Mouse (Mus musculus) heart, embryonic 11.5 days (tissue): ENCODE data around the gene Sec13. TPM values are rescaled to one million over a fixed set of nuclear protein-coding genes. Genes with fewer than 3 reads are reported as not detected.

ENCODE experiments used
- ATAC-seq: fragments of 200-750 bp; cut with Nextera tagmentation; replicated peaks from 2 replicates; pipeline ENCODE4 v1.8.0; 2017; ENCODE audit warnings: moderate library complexity; ENCODE audit not compliant: insufficient number of reproducible peaks, low FRiP score, low TSS enrichment
- H3K27ac ChIP-seq: fragments of 300-500 bp; sonication (generic); 2 replicates; pipeline ENCODE4 v1.5.1; 2014; ENCODE audit warnings: mild to moderate bottlenecking, low read depth, low read length
- H3K27me3 ChIP-seq: fragments of 300-500 bp; sonication (generic); 2 replicates; pipeline ENCODE4 v1.6.1; 2014; ENCODE audit warnings: mild to moderate bottlenecking, low read length, mixed read lengths; ENCODE audit not compliant: control insufficient read depth, insufficient read depth
- H3K36me3 ChIP-seq: fragments of 300-500 bp; sonication (generic); 2 replicates; pipeline ENCODE4 v1.6.1; 2014; ENCODE audit warnings: mild to moderate bottlenecking, low read length, moderate library complexity, mixed read lengths; ENCODE audit not compliant: control insufficient read depth, insufficient read depth
- H3K4me1 ChIP-seq: fragments of 300-500 bp; sonication (generic); 2 replicates; pipeline ENCODE4 v1.6.1; 2014; ENCODE audit warnings: low read length; ENCODE audit not compliant: control insufficient read depth, insufficient read depth
- H3K4me2 ChIP-seq: fragments of 300-500 bp; sonication (generic); 2 replicates; pipeline ENCODE4 v1.6.1; 2014; ENCODE audit warnings: mild to moderate bottlenecking, moderate library complexity
- H3K4me3 ChIP-seq: fragments of 300-500 bp; sonication (generic); 2 replicates; pipeline ENCODE4 v1.5.1; 2014; ENCODE audit warnings: low read depth, low read length
- H3K9ac ChIP-seq: fragments of 300-500 bp; sonication (generic); 2 replicates; pipeline ENCODE4 v1.6.1; 2014; ENCODE audit warnings: mild to moderate bottlenecking, low read depth, low read length, moderate library complexity
- H3K9me3 ChIP-seq: fragments of 300-500 bp; sonication (generic); replicated peaks from 2 replicates; pipeline ENCODE4 v1.6.1; 2016; ENCODE audit warnings: low read length; ENCODE audit not compliant: control insufficient read depth
- WGBS: fragments of 180-500 bp; shearing (Covaris S2); extraction: QIAGEN DNeasy Blood & Tissue Kit; methylation state at CpG from one replicate; pipeline ENCODE4 v1.1.7; 2014; ENCODE audit not compliant: insufficient replicate concordance; 5-methylcytosine and 5-hydroxymethylcytosine counted together
- polyA plus RNA-seq: library from polyadenylated mRNA; unstranded; fragments of >200 nt; fragmentation: Nextera tagmentation; extraction: Ambion mirVana; gene quantifications from 2 replicates; pipeline ENCODE4 v1.2.1, GENCODE M21; 2014

Gene Sec13
- 246 and 266 TPM in 2 replicates for polyA plus RNA-seq

DNA sequence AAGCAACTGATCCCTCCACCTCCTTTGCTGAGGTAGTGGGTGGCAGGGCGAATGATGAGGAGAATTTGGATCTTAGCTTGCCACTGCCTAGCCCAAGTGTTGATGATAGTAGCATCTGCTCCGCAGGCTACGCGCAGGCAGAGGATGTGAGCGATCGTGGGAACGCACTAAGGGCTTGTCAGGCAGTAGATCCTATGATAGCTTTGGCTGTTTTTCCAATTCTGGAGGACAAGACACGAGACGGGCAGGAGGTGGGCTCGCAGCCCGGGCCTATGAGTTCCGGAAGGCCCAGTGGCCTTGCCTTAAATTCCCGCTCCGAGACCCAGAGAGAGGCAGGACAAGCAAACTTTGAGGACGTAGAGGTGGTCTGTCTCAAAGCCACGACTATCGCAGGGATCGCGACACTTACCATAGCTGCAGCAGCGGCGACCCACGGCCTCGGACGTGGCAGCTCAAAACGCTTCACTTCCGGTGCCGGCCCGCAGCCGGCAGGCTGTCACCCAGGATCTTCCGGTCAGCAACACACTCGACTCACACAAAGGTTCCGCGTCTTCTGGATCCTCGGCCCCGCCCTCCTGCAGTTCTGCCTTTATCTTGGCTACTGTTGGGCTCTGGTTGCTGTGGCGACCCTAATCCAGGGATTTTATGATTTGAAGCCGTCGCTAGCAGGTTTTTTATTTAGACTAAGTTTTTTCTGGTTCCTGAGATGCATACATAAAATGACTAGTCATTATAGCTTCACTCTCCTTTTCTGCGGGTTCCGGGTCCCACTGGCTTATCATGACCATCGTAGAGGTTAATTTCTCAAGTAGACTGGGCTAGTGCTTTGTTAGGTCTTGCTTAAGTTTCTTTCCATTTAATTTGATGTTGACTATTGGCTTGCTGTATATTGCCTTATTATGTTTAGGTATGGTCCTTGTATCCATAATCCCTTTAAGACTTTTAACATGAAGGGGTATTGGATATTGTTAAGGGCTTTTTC is at the start of gene Sec13:
Gene Sec13 (minus strand): TSS at position 508 of the 982 bp plus-strand sequence.
- H3K9me3 ChIP-seq: no peaks in the 10 kb centered on the region
- peak within 1 kb of the TSS; percentile 91 for H3K4me2 ChIP-seq
- H3K27ac ChIP-seq: no peak within 1 kb of the TSS; the same call in none of the 2 replicates
- peaks cover 7% of the 10 kb centered on the region; the same call in 1 of the 2 replicates for H3K27me3 ChIP-seq
- H3K36me3 ChIP-seq: peaks cover 11% of the 10 kb centered on the region
- peak within 1 kb of the TSS; percentile 89 for H3K9ac ChIP-seq
- 7% methylated on average over 41 of the region's 41 CpGs for WGBS
- peak within 1 kb of the TSS; percentile 94 for H3K4me3 ChIP-seq
- peaks cover 6% of the 10 kb centered on the region for H3K4me1 ChIP-seq
- peak; percentile 67 for ATAC-seq

DNA sequence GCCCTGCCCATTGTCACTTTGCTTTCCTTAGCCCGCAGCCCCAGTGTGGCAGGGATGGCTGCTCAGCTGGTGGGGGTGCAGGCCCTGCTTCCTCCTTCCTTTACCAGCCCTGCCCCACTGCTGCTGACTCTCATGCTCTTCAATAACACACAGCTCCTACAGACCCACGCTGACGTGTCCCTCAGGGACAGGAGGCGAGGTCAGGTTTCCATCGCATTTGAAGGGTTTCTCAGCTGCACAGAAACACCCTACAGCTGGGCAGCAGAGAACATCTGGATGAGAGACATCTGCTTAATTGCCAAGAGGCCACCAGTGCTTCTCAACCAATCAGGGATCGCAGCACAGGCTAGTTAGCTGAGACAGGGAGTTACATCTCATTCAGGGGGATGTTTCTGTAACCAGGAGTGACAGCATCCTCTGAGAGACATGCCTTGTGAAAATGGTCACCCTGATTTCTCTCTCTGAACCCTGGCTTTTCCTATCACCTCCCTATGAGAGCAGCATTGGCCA is 47.0 kb upstream of the Sec13 start:
- Histone ChIP-seq H3K27me3 (no peaks in the 10 kb centered on the region), H3K36me3 (no peaks in the 10 kb centered on the region), H3K4me2 (no peak overlapping the region), H3K4me3 (no peak overlapping the region), H3K4me1 (no peaks in the 10 kb centered on the region), H3K9me3 (no peaks in the 10 kb centered on the region), H3K27ac (no peak overlapping the region), H3K9ac (no peak overlapping the region)
- WGBS: 50% methylated on average over 6 of the region's 6 CpGs
- ATAC-seq: no peak

DNA sequence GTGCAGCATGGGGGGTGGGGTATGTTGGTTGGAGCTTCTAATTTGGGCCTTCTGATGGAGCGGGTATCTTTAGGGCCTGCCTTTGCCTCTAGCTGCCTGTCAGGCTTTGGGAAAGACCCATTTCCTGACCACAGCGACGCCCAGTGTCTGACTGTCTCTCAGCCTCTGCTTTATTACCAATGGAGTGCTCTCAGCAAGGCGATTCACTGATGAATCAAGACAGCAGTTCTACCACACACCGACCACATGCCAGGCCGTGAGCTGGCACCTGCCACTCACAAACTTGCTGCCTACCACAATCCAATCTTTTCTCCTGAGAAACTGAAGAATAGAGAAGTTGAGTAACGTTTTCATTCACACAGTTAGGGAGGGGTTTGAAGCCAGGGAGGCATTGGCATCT is 45.1 kb upstream of the Sec13 start:
- no peak for ATAC-seq
- Histone ChIP-seq H3K4me3 (no peak overlapping the region), H3K36me3 (no peaks in the 10 kb centered on the region), H3K4me2 (no peak overlapping the region), H3K27ac (no peak overlapping the region), H3K4me1 (no peaks in the 10 kb centered on the region), H3K27me3 (no peaks in the 10 kb centered on the region), H3K9me3 (no peaks in the 10 kb centered on the region), H3K9ac (no peak overlapping the region)
- WGBS: 65% methylated on average over 7 of the region's 7 CpGs

DNA sequence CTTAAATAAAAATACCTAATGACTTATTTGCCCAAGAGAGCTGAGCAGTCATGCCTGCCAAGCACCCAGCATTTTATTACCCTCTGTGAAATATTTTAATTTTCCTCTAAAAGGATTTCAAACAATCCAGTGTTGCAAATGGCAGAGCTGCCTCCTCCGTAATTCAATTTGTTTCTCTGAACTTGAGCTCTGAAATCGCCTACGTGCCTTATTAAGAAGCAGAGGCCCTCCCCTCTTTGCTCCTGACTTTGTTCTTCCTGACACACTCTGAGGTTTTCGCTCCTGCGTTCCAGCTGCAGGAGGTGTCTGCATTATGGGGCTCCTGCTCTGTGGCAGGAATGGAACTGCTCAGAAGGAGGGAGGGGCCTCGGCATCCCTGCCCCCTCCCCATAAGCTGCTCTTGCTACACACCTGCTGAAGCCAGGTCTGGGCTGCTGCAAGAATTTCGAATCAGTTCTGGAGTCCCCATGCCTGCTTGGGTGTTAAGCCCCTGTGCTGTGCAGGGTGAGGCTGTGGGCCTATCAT is 37.7 kb upstream of the Sec13 start:
- no peak overlapping the region for H3K4me3 ChIP-seq
- no peaks in the 10 kb centered on the region for H3K36me3 ChIP-seq
- ATAC-seq: no peak
- no peaks in the 10 kb centered on the region for H3K4me1 ChIP-seq
- no peak overlapping the region for H3K4me2 ChIP-seq
- no peaks in the 10 kb centered on the region for H3K9me3 ChIP-seq
- H3K9ac ChIP-seq: no peak overlapping the region
- H3K27ac ChIP-seq: no peak overlapping the region
- H3K27me3 ChIP-seq: peaks cover 4% of the 10 kb centered on the region; the same call in 1 of the 2 replicates
- 70% methylated on average over 7 of the region's 7 CpGs for WGBS

DNA sequence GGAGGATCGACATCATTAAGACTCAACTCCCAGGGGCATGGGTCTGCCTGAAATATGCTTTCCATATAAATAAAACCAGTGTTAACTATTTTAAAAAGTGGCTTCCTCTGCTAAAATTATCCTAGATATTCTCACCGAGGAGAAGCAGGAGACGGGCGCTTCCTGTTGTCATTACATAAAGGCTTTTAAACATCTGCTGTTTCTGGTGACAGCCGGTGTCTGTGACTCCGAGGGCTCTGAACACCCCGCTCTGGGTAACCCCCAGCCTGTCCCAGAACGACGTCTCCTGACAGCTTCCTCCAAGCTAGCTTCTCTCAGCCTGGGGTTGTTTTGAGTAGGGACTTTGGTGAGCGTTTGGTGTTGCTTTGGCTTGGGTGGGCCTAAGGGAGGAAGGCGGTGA is 28.3 kb upstream of the Sec13 start:
- H3K9ac ChIP-seq: no peak overlapping the region
- no peak for ATAC-seq
- peaks cover 5% of the 10 kb centered on the region for H3K27me3 ChIP-seq
- 65% methylated on average over 11 of the region's 11 CpGs for WGBS
- no peaks in the 10 kb centered on the region for H3K4me1 ChIP-seq
- H3K9me3 ChIP-seq: no peaks in the 10 kb centered on the region
- H3K4me2 ChIP-seq: no peak overlapping the region
- no peak overlapping the region for H3K4me3 ChIP-seq
- no peaks in the 10 kb centered on the region for H3K36me3 ChIP-seq
- H3K27ac ChIP-seq: no peak overlapping the region

DNA sequence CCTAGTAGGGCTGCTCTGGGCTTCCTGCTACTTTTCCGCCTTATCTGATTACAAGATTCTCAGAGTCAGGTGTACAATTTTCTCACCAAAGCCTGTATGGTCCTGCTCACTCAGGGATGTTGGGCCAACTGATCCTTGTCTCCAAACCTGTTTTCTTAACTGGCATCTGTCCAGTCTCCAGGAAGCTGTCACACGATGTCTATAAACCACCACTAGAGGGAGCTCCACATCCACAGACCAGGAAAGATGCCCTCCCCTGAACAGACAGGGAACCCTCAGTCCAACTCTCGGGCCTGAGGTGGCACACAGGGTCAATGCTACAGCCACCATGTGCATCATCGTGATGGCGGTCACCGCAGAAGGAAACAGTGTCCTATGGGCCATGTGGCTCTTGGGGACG is 21.1 kb upstream of the Sec13 start:
- Histone ChIP-seq H3K9me3 (no peaks in the 10 kb centered on the region), H3K27me3 (peaks cover 17% of the 10 kb centered on the region), H3K4me1 (no peaks in the 10 kb centered on the region), H3K36me3 (no peaks in the 10 kb centered on the region), H3K27ac (no peak overlapping the region), H3K9ac (no peak overlapping the region), H3K4me2 (no peak overlapping the region), H3K4me3 (no peak overlapping the region)
- no peak for ATAC-seq
- WGBS: 21% methylated on average over 7 of the region's 7 CpGs

DNA sequence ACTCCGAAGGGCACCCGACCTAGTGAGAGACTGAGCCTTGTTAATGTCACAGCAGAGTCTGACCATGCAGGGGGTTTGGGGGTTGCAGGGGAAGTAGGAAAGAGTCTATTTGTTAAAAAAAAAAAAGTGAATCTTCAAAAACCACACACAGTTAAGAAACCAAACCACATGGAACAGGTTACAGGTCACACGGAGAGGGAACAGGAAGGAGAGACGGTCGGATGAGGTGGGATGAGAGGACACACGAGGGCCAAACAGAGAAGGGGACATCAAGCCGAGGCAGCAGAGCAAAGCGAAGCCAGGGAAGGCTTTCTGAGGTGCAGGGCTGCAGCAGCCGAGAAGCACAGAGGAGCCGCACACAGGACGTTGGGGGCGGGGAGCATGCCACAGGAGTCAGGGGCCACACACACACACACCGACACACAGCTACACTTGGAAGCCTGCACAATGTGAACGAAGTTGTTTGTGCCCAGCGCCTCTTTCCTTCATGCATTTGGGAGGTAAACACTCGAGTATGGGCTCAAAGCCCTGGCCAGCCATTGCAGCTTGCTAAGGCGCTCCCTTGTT is 8.7 kb upstream of the Sec13 start:
- Histone ChIP-seq H3K4me2 (no peak overlapping the region), H3K4me1 (no peaks in the 10 kb centered on the region), H3K4me3 (no peak overlapping the region), H3K36me3 (no peaks in the 10 kb centered on the region), H3K27me3 (peaks cover 27% of the 10 kb centered on the region), H3K9ac (no peak overlapping the region), H3K27ac (no peak overlapping the region), H3K9me3 (no peaks in the 10 kb centered on the region)
- no peak for ATAC-seq
- WGBS: 55% methylated on average over 17 of the region's 17 CpGs

DNA sequence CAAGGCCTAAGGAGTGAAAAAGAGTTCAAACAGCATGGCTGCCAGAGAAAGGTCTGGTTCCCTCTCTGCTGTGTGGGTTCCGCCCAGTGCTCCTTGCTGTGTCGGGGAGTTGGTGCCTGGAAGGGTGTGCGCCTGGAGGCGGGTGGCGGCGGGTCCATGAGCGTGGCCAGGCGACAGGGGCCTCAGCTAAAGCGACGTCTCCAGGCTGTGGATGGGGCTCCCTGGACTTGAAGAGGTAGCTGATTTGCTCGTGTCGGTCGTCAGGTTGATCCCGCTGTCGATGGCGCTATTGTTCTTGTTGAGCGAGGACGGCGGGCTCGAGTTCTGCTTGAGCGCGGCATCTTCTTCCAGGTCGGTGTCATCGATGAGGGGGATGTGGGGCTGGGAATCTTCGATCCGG is 7.8 kb upstream of the Sec13 start:
- Histone ChIP-seq H3K9me3 (no peaks in the 10 kb centered on the region), H3K4me3 (peak overlapping the region; percentile 15; the same call in 1 of the 2 replicates), H3K27me3 (peaks cover 30% of the 10 kb centered on the region), H3K36me3 (no peaks in the 10 kb centered on the region), H3K4me1 (no peaks in the 10 kb centered on the region), H3K27ac (no peak overlapping the region), H3K9ac (no peak overlapping the region), H3K4me2 (peak overlapping the region; percentile 25)
- 15% methylated on average over 26 of the region's 26 CpGs for WGBS
- ATAC-seq: no peak
